Mouse (Mus musculus): ENCODE measurements around the gene Gng8. TPM values are rescaled to one million over a fixed set of nuclear protein-coding genes. Genes with fewer than 3 reads are reported as not detected.
A peak's percentile ranks its signal among the peaks of the same experiment; 100 is the strongest.

Gene Gng8
- polyA plus RNA-seq, 1 experiment from 2014 or later = 3.3 TPM

DNA sequence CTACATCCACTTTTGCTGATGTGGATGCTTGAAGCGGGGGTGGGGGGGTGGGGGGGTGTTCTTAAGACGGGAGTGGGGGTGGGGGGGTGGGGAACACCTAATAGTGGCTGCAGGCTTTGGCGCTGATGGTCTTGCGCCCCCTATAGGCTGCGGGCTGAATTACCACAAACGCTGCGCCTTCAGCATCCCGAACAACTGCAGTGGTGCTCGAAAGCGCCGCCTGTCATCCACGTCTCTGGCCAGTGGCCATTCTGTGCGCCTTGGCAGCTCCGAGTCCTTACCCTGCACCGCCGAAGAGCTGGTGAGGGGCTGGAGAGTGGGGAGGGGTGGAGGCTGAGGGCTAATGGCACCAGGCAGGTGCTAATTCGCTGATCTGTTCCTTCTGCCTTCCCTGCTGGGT is 43.0 kb upstream of the Gng8 start:
- Histone ChIP-seq H3K36me3 (ENCODE audit: control insufficient read depth, insufficient read depth, low read length) (peaks cover 13% of the 10 kb centered on the region), H3K4me2 (no peak overlapping the region), H3K9me3 (ENCODE audit: control insufficient read depth, low read length) (no peaks in the 10 kb centered on the region), H3K4me1 (replicated peaks; ENCODE audit: control insufficient read depth, insufficient read depth, low read length) (peaks cover 21% of the 10 kb centered on the region), H3K9ac (ENCODE audit: low read depth, low read length) (no peak overlapping the region), H3K27ac (ENCODE audit: low read depth, low read length) (no peak overlapping the region), H3K27me3 (replicated peaks; ENCODE audit: control insufficient read depth, insufficient read depth, low read length) (no peaks in the 10 kb centered on the region), H3K4me3 (ENCODE audit: low read depth, low read length) (no peak overlapping the region)
- ATAC-seq (replicated peaks; ENCODE audit: low FRiP score) (no peak), DNase-seq (ENCODE audit: low spot score) (no peak)
- WGBS = 42% methylated on average over 17 of the region's 17 CpGs

DNA sequence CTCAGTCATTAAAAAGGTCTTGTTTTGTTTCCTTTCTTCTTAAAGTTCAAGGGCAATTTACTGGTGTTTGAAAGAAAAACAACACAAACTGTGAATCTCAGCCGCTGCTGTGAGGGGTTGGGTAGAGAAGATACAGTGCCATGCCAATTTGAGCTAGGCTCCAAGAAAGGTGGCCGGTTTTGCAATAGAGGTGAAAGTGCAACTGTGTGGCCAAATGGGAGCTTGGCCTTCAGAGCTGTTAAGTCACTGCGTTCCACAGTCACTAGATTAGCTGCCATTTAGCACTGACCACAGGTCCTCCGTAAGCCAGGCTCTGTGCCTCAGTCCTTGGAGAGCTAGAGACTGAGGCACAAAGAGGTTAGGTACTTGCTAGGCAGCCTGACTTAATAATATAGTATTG is 40.0 kb upstream of the Gng8 start:
- no peak overlapping the region for H3K9ac ChIP-seq (ENCODE audit: low read depth, low read length)
- H3K4me2 ChIP-seq = no peak overlapping the region
- no peaks in the 10 kb centered on the region for H3K9me3 ChIP-seq (ENCODE audit: control insufficient read depth, low read length)
- H3K4me1 ChIP-seq (replicated peaks; ENCODE audit: control insufficient read depth, insufficient read depth, low read length) = no peaks in the 10 kb centered on the region
- no peak for DNase-seq (ENCODE audit: low spot score)
- 83% methylated on average over 4 of the region's 4 CpGs for WGBS
- H3K4me3 ChIP-seq (ENCODE audit: low read depth, low read length) = no peak overlapping the region
- no peak for ATAC-seq (replicated peaks; ENCODE audit: low FRiP score)
- H3K36me3 ChIP-seq (ENCODE audit: control insufficient read depth, insufficient read depth, low read length) = peaks cover 32% of the 10 kb centered on the region
- no peak overlapping the region for H3K27ac ChIP-seq (ENCODE audit: low read depth, low read length)
- H3K27me3 ChIP-seq (replicated peaks; ENCODE audit: control insufficient read depth, insufficient read depth, low read length) = no peaks in the 10 kb centered on the region

DNA sequence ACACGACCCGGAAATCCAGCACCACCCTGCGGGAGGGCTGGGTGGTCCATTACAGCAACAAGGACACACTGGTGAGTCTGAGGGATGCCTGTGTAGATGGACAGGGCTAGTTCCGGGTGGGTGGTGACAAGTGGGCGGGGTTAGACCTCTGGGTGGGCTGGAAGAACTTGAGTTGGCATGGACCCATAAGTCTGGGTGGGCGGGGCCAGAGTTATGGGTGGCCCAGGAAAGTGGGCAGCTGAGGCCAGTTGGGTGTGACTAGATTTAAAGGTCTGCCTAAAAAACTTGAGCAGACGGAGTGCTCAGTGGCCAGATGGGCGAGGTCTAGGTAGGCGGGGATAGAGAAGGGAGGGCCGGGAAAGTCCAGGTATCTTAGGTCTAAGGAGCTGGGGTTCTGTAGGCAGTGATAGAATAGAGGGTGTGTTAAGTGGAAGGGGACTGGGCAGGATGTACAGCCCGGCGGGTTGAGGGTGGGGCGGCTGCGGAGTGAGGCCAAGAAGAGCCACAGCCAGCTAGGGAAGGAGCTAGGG is 38.2 kb upstream of the Gng8 start:
- DNase-seq (ENCODE audit: low spot score) = no peak
- Histone ChIP-seq H3K4me1 (replicated peaks; ENCODE audit: control insufficient read depth, insufficient read depth, low read length) (no peaks in the 10 kb centered on the region), H3K4me2 (no peak overlapping the region), H3K27me3 (replicated peaks; ENCODE audit: control insufficient read depth, insufficient read depth, low read length) (no peaks in the 10 kb centered on the region), H3K9me3 (ENCODE audit: control insufficient read depth, low read length) (no peaks in the 10 kb centered on the region), H3K4me3 (ENCODE audit: low read depth, low read length) (no peak overlapping the region), H3K9ac (ENCODE audit: low read depth, low read length) (no peak overlapping the region), H3K36me3 (ENCODE audit: control insufficient read depth, insufficient read depth, low read length) (peaks cover 38% of the 10 kb centered on the region), H3K27ac (ENCODE audit: low read depth, low read length) (no peak overlapping the region)
- 84% methylated on average over 14 of the region's 14 CpGs for WGBS
- no peak; the same call in 1 of the 2 replicates for ATAC-seq (replicated peaks; ENCODE audit: low FRiP score)

DNA sequence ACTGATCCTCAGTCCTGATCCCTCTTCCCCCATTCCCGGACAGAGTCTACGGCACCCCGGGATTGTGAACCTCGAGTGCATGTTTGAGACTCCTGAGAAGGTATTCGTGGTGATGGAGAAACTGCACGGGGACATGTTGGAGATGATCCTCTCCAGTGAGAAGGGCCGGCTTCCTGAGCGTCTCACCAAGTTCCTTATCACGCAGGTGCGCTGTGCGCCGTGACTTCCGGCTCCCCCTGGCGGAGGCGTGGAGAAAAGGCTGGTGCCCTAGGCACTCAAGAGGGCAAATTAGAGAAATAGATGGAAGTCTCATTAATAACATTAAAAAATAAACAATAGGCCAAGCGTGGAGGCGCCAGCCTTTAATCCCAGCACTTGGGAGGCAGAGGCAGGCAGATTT is 33.2 kb upstream of the Gng8 start:
- WGBS = 37% methylated on average over 17 of the region's 17 CpGs
- Histone ChIP-seq H3K9me3 (ENCODE audit: control insufficient read depth, low read length) (no peaks in the 10 kb centered on the region), H3K4me2 (no peak overlapping the region), H3K4me3 (ENCODE audit: low read depth, low read length) (no peak overlapping the region), H3K36me3 (ENCODE audit: control insufficient read depth, insufficient read depth, low read length) (peaks cover 24% of the 10 kb centered on the region), H3K27me3 (replicated peaks; ENCODE audit: control insufficient read depth, insufficient read depth, low read length) (no peaks in the 10 kb centered on the region), H3K27ac (ENCODE audit: low read depth, low read length) (no peak overlapping the region), H3K4me1 (replicated peaks; ENCODE audit: control insufficient read depth, insufficient read depth, low read length) (no peaks in the 10 kb centered on the region), H3K9ac (ENCODE audit: low read depth, low read length) (no peak overlapping the region)
- DNase-seq (ENCODE audit: low spot score) (no peak), ATAC-seq (replicated peaks; ENCODE audit: low FRiP score) (0 out of 2 replicates have a peak, but pooled peaks have one; percentile 19)

DNA sequence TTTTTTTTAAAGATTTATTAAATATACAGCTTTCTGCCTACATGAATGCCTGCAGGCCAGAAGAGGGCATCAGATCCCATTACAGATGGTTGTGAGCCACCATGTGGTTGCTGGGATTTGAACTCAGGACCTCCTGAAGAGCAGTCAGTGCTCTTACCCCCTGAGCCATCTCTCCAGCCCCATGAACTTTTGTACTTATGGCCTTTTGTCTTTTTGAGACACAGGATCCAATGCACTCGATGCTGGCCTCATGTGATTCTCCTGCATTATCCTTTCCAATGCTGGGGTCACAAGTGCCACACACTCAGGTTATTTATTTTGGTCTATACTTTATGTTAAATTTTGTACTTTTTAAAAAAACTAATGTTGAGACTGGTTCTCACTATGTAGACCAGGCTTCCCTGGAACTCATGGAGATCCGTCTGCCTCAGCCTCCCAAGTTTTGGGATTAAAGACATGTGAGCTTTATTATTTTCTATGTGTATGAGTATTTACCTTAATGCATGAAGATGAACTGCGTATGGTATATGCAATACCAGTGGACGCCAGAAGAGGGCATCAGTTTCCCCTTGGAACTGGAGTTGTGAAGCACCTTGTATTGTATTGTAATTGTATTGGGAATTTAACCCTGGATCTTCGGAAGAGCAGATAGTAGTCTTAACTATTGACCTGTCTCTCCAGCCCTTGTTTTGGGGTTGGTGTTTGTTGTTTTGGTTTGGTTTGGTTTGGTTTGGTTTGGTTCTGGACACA is 31.5 kb upstream of the Gng8 start:
- Histone ChIP-seq H3K36me3 (ENCODE audit: control insufficient read depth, insufficient read depth, low read length) (peaks cover 17% of the 10 kb centered on the region; the same call in 1 of the 2 replicates), H3K4me2 (no peak overlapping the region), H3K4me3 (ENCODE audit: low read depth, low read length) (no peak overlapping the region), H3K27ac (ENCODE audit: low read depth, low read length) (no peak overlapping the region), H3K4me1 (replicated peaks; ENCODE audit: control insufficient read depth, insufficient read depth, low read length) (no peaks in the 10 kb centered on the region), H3K9ac (ENCODE audit: low read depth, low read length) (no peak overlapping the region), H3K27me3 (replicated peaks; ENCODE audit: control insufficient read depth, insufficient read depth, low read length) (no peaks in the 10 kb centered on the region), H3K9me3 (ENCODE audit: control insufficient read depth, low read length) (no peaks in the 10 kb centered on the region)
- DNase-seq (ENCODE audit: low spot score) = no peak
- 37% methylated on average over 5 of the region's 5 CpGs for whole genome bisulfite sequencing
- ATAC-seq (replicated peaks; ENCODE audit: low FRiP score) = 0 out of 2 replicates have a peak, but pooled peaks have one; percentile 23

DNA sequence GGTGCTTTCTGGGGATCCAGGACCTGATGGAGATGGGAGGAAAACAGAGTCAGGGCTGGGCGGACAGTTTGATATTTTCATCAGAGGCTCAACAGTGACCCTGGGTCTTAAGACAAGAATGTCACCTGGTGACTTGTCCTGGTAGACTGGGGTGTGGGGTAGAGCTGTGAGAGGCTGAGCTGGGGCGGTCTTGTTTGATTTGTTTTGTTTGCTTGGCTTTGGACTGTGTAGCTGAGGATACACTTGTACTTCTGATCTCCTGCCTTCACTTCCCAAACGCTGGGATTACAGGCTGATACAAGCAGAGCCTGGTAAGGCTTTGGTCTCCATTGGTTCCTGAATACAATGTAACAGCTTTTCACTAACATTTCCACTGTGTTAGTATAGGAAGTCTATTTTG is 24.1 kb upstream of the Gng8 start:
- H3K27ac ChIP-seq (ENCODE audit: low read depth, low read length) = no peak overlapping the region
- H3K4me2 ChIP-seq = no peak overlapping the region
- no peak for DNase-seq (ENCODE audit: low spot score)
- WGBS = 67% methylated on average over 3 of the region's 3 CpGs
- no peaks in the 10 kb centered on the region; the same call in 1 of the 2 replicates for H3K36me3 ChIP-seq (ENCODE audit: control insufficient read depth, insufficient read depth, low read length)
- H3K4me3 ChIP-seq (ENCODE audit: low read depth, low read length) = no peak overlapping the region
- no peak for ATAC-seq (replicated peaks; ENCODE audit: low FRiP score)
- H3K4me1 ChIP-seq (replicated peaks; ENCODE audit: control insufficient read depth, insufficient read depth, low read length) = no peaks in the 10 kb centered on the region
- no peaks in the 10 kb centered on the region for H3K9me3 ChIP-seq (ENCODE audit: control insufficient read depth, low read length)
- no peak overlapping the region for H3K9ac ChIP-seq (ENCODE audit: low read depth, low read length)
- H3K27me3 ChIP-seq (replicated peaks; ENCODE audit: control insufficient read depth, insufficient read depth, low read length) = no peaks in the 10 kb centered on the region

DNA sequence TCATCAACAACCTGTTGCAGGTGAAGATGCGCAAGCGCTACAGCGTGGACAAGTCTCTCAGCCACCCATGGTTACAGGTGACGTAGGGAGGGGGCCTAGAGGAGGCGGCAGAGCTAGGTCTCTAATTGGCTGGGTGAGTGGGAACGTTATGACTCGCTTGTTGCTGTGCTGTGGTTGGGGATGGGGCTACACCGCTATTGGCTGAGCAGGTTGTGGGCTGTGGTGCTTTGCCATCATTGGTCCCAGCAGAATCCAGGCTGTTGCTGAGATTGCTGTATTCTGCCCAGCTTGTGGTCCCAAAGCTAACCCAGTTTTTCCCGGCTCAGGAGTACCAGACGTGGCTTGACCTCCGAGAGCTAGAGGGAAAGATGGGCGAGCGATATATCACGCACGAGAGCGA is 22.1 kb upstream of the Gng8 start:
- Histone ChIP-seq H3K27me3 (replicated peaks; ENCODE audit: control insufficient read depth, insufficient read depth, low read length) (no peaks in the 10 kb centered on the region), H3K4me1 (replicated peaks; ENCODE audit: control insufficient read depth, insufficient read depth, low read length) (peaks cover 3% of the 10 kb centered on the region; the same call in 1 of the 2 replicates), H3K9me3 (ENCODE audit: control insufficient read depth, low read length) (no peaks in the 10 kb centered on the region), H3K9ac (ENCODE audit: low read depth, low read length) (no peak overlapping the region), H3K4me2 (peak overlapping the region; percentile 11), H3K27ac (ENCODE audit: low read depth, low read length) (no peak overlapping the region), H3K4me3 (ENCODE audit: low read depth, low read length) (no peak overlapping the region), H3K36me3 (ENCODE audit: control insufficient read depth, insufficient read depth, low read length) (no peaks in the 10 kb centered on the region; the same call in 1 of the 2 replicates)
- WGBS = 46% methylated on average over 16 of the region's 16 CpGs
- peak; percentile 73 for ATAC-seq (replicated peaks; ENCODE audit: low FRiP score)
- DNase-seq (ENCODE audit: low spot score) = no peak

DNA sequence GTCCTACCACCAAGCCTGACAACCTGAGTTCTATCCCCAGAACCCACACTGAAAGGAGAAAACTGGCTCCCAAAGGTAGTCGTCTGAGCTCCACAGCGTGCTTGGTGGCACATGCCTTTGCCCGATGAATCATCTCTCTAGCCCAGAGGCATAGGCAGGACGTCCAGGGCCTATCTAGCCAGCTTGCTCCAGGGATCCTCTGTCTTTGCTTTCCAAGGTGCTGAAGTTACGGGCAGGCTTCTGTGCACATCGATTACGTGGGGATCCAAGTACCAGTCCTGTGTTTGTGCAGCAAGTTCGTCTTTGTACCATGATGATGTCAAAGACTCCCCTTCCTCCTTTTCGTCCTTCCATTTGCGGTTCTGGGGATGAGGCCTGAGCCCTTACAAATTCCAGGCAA is 20.0 kb upstream of the Gng8 start:
- H3K9me3 ChIP-seq (ENCODE audit: control insufficient read depth, low read length) = no peaks in the 10 kb centered on the region
- no peak overlapping the region for H3K4me2 ChIP-seq
- H3K36me3 ChIP-seq (ENCODE audit: control insufficient read depth, insufficient read depth, low read length) = no peaks in the 10 kb centered on the region
- ATAC-seq (replicated peaks; ENCODE audit: low FRiP score) = no peak
- H3K27me3 ChIP-seq (replicated peaks; ENCODE audit: control insufficient read depth, insufficient read depth, low read length) = peaks cover 6% of the 10 kb centered on the region
- no peak overlapping the region for H3K9ac ChIP-seq (ENCODE audit: low read depth, low read length)
- DNase-seq (ENCODE audit: low spot score) = no peak
- no peak overlapping the region for H3K27ac ChIP-seq (ENCODE audit: low read depth, low read length)
- H3K4me3 ChIP-seq (ENCODE audit: low read depth, low read length) = no peak overlapping the region
- H3K4me1 ChIP-seq (replicated peaks; ENCODE audit: control insufficient read depth, insufficient read depth, low read length) = peaks cover 13% of the 10 kb centered on the region
- 82% methylated on average over 10 of the region's 10 CpGs for WGBS

DNA sequence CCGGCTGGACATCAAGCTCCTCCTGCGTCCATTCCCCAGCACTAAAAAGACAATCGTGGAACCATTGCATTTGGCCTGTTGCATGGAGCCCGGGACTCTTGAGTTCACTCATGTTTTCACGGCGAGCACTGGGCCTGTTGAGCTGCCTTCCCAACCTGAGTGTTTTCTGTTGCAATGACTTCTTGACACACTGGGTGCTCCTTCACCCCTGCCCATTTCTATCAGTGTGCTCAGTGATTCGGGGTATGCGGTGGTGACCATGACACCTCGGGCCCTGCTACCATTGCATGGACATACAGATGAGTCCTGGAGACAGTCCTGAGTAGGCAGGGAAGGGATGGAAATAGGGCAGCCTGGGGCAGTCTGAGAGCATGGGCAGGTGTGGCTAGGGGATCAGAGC is 19.1 kb upstream of the Gng8 start:
- Histone ChIP-seq H3K9me3 (ENCODE audit: control insufficient read depth, low read length) (no peaks in the 10 kb centered on the region), H3K36me3 (ENCODE audit: control insufficient read depth, insufficient read depth, low read length) (no peaks in the 10 kb centered on the region), H3K27me3 (replicated peaks; ENCODE audit: control insufficient read depth, insufficient read depth, low read length) (peaks cover 12% of the 10 kb centered on the region), H3K4me3 (ENCODE audit: low read depth, low read length) (no peak overlapping the region), H3K9ac (ENCODE audit: low read depth, low read length) (no peak overlapping the region), H3K27ac (ENCODE audit: low read depth, low read length) (no peak overlapping the region), H3K4me2 (no peak overlapping the region), H3K4me1 (replicated peaks; ENCODE audit: control insufficient read depth, insufficient read depth, low read length) (peaks cover 18% of the 10 kb centered on the region)
- WGBS = 90% methylated on average over 9 of the region's 9 CpGs
- no peak for ATAC-seq (replicated peaks; ENCODE audit: low FRiP score)
- DNase-seq (ENCODE audit: low spot score) = no peak
